Mouse (Mus musculus) induced T-regulatory cell, adult 2 months (primary cell): Measurements from ENCODE around the gene Snrnp35.
"Not testable (repeated sequence)": the region's sequence is repeated elsewhere in the genome, so short reads cannot be mapped to it uniquely, and the experiment has no call there.

Experiments used
- DNase-seq: peaks from one replicate; pipeline ENCODE4 v3.0.0-alpha.2; 2012; ENCODE audit warnings: low read depth

Gene Snrnp35

DNA sequence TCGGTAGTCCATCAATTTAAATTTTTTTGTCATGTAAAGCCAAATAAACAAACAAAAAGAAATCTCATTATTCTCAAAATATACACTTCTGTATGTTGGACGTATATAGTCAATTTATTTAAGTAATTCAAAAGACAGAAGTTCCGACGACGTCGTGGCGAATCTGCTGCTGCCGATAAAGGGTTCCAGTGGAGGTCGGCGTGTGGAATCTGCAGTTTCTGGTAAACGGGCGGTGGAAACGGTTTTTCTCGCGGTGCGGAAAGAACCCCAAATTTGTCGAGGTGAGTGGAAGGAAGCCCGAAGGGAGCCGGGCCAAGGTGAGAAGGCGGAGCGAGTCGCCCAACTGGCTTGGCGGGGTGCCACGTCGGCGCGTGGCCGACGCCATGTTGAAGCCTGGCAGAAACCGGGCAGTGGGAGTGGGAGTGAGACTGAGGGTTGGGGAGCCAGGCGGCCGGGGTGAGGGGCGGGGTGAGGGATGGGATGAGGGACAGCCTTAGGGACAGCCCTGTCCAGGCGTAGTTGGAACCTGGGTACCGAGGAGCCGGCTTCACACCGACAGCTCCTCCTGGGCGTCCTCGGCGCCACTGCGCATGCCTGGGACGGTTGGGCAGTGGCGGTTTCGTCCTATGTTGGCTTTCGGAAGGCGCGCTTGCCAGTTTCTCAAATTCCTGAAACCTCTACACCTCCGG, at the start of gene Snrnp35:
Snrnp35 (plus strand) TSS at position 169 of the 689 bp plus-strand sequence.
- peak; percentile 98 for DNase-seq

DNA sequence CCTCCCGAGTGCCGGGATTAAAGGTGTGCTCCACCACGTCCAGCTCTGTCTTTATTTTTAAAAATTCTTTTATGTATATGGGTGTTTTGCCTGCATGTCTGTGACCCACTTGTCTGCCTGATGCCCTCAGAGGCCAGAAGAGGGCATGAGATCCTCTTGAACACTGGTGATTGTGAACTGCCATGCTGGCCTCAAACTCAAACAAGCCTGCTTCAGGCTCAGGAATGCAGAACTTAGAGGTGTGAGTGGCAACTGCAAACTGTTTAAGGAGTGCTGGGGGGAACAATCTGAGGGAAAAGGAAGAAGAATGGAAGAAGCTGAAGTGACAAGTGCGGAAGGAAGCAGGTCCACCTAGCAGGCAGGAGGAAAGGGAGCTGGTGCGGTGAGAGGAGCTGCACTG, 44.7 kb upstream of the Snrnp35 start:
- peak; percentile 64 for DNase-seq

DNA sequence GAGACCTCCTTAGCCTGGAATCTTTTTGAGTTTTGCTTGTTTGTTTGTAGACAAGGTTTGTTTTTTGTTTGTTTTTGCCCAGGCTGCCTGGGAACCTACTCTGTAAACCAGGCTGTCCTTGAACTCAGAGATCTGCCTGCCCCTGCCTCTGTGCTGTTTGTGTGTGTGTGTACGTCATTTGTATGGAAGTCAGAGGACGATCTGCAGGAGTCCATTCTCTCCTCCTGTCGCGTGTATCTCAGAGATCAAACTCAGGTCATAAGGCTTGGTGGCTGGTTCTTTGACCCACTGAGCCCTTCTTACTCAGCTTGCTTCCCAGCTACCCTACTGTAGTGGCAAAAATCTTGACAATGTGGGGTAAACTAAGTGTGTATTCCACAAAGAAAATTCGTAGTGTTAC, 44.2 kb upstream of the Snrnp35 start:
- peak; percentile 25 for DNase-seq

DNA sequence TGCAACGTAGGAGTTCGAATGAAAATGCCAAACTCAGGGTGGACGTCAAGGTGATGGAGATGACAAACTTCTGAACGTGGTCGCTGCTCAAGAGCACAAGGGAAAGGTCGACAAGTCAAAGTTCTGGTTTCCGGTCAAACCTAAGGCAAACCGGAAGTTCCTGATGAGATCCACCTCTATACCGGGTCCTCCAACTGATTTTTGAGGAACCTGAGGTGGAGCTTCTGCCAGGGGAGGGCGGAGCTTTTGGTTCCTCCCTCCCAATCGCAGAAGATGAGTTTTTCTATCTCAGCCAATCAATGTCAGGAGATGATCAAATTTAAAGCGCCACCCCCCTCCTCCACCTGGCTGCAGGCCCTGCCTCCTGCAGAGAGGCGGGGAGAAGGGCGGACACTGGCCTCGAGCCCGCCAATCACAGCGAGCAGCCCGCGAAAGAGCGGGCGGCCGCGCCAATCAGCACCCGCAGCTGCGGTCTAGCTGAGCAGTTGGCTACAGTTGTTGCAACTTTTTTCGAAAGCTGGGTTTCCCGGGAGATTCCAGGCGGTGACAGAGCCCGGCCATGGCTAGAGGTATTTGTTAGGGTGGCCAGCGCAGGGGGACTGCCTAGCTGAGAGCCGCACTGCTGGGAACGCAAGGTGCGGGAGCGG, 43.4 kb upstream of the Snrnp35 start, which contains the start of gene Kmt5a:
Kmt5a (plus strand) TSS at position 484 of the 647 bp plus-strand sequence.
- DNase-seq, result peak; percentile 97

DNA sequence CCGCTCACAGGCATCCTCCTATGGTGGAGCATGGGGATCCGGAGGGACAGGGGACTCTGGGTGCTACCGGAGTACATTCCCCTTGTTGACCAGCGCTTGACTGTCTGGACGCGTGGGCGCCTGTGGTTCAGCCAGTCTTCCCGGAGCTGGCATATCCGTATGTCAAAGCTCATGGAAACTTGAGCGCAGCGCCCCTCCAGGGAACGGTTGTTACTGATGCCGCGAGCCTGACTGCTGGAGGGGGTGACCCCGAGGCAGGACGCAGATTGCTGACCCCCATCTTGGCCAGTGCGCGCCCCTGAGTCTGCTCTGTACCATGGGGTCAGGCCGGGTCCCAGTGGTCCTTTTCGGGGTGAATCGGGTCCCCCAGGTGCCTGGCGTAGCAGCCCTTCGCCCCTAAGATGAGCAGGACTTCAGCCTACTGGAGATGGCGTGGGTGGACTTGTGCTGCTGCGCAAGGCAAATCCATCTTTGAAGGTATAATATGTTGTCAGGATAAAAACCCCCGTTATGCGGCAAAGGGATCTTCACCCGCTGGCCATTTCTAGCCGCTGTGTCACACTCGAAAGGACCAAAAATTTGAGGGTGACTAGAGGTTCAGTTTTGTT, 42.7 kb upstream of the Snrnp35 start:
- peak; percentile 84 for DNase-seq

DNA sequence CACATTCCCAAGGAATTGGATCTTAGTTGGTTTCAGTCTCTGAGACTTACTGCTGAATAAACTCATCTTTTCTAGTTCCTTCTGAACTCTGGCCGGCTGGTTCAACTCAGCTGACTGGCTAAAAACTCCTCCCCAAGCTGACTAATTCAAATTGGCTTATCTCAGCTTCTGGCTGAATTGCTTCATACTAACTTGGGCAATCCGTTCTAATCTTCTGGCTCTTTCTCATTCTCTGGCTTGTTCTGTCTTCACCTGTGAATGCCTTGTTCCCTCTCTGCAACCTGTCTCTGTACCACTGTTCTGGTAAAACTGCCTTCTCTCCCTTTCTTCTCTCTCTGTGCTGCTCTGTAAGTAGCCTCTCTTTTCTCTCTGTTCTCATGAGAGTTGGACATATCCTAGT, 40.3 kb upstream of the Snrnp35 start:
- DNase-seq, result no peak

DNA sequence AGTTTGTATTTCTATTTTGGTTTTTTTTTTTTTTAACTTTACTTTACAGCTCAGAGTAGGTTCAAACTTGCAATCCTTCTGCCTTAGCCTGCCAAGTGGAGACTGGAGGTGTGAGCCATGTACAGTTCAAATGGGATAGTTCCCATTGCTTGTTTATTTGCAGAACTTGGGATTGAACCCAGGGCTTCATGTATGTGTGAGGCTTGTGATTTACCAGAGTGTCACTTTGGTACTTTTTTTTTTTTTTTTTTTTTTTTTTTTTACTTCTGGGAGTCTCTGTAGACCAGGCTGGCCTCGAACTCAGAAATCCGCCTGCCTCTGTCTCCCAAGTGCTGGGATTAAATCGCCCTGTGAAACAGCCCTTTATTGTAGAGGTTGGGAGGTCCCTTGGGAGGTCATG, 38.7 kb upstream of the Snrnp35 start:
- no peak for DNase-seq

DNA sequence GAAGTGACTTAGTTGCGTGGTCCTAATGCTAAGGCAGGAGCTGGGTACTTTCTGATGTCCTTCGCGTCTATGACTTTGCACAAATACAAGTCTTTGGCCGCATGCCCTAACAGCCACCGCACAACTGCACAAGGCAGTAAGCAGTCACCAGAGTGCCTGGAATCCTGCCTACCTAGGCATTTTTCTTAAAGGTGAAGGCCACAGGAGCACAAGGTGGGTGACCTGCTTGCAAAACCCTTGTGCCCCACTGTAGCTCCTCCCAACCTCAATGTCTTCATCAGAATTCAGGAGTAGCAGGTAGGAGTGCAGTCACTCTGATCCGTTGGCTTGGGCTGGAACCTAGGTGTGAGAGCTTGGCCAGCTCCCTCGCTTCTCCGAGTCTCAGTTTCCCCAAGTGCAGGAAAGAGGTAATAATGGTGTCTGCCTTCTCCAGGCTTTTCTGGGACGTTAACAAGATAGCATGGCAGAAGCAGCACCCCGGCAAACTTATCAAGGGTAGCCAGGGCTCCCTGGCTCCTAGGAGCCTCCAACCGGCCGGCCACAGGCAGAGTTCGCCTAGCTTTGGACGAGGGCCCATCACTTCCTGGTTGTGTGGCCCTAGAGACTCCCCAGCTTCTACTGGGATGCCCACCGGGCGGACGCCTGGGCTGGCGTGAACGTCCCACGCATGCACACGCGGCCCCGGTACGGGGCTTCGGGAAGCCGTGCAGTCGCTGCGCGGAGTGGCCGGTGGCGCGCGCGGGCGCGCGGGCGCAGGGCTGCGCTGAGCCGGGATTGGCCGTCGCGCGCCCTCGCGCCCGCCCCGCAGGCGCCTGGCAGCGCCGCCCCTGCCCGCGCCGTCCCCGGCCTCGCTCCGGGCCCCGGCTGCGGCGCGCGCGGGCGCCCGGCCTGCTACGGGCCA, 38.0 kb upstream of the Snrnp35 start:
- DNase-seq, result peak; percentile 83

DNA sequence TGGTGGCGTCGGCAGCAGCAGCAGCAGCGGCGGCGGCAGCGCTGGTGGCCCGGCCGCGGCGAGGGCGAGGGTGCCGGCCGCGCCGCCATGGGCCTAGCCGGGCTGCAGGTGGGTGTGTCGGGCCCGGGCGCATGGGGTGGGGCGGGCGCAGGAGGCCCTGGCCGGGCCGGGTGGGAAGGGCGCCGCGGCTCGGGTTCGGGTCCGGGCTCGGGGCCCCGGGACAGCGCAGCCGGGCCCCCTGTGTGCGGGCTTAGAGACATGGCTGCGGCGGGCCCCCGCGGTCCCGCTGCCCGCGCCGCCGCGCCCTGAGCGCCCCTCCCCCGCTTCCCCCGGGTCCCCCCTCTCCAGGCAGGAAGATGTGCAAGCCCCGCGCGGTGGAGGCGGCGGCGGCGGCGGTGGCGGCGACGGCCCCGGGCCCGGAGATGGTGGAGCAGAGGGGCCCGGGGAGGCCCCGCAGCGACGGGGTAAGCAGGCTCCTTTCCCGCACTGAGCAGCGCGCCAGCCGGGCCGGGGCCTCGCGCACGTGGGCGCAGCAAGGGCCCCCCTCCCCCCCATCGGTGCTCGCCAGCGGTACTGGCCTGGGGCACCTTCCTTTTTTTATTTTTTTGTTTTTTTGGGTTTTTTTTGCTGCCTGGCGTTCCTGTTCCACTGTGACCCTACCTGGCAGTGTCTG, 37.2 kb upstream of the Snrnp35 start:
- peak; percentile 58 for DNase-seq

DNA sequence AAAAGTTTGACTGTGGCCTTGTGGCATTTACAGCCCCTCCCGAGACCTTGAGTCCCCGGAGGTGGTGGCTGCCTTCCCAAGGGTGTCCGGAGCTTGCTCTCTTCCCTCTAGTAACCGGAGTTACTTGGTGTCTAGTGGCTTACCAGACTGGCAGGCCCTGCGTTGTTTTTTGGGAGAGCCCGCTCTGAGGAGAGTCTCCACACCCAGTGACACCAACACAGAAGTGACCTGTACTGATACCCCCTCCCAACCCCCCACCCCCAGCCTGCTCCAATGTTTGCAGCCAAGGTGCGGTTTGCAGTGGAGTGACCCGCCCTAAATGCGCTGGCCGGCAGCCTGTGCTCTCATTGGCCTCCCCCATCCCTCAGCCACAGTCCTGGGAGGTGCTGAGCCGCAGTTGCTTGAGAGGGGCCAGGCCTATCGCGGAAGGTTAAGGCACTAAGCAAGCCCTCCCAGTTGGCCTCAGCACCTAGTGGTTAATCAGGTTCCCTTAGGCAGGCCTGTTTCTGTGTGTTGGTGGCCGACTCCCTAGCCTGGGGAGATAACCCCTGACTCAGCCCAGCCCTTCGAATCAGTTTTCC, 36.5 kb upstream of the Snrnp35 start:
- peak; percentile 64 for DNase-seq

DNA sequence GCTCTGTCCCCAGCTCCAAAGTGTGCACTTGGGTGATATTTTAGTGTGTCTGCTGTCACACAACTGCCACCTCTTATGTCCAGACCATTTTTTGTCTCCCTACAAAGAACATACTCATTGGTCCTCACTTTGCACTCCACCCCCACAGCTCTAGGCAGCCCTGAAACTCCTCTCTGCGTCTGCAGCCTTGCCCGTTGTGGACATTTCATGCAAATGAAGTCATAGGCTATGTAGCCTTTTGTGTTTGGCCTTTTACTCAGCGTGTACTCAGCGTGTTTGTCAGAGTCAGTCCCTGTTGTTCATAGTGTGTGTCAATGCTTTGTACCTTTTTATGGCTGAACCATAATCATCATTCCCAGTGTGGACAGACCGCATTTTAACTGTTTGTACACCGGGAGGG, 33.4 kb upstream of the Snrnp35 start:
- no peak for DNase-seq

DNA sequence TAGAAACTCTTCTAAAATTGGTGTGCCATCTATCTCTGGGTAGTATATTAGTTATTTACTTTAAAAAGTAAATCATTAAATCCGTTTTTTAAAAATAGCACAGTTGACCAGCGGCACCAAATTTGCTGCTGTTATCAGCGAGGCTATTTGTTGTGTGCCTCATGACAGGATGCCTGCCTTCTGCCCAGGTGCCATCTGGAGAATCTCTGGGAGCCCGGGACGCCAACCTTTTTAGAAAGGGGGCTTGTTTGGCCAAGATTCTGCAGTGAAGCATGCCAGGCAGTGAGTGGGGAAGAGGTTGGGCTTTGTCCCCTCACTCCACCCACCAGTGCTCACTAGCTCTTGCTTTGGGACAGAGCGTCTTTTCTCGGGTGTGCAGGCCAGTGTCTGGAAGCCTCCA, 32.9 kb upstream of the Snrnp35 start:
- DNase-seq, result no peak

DNA sequence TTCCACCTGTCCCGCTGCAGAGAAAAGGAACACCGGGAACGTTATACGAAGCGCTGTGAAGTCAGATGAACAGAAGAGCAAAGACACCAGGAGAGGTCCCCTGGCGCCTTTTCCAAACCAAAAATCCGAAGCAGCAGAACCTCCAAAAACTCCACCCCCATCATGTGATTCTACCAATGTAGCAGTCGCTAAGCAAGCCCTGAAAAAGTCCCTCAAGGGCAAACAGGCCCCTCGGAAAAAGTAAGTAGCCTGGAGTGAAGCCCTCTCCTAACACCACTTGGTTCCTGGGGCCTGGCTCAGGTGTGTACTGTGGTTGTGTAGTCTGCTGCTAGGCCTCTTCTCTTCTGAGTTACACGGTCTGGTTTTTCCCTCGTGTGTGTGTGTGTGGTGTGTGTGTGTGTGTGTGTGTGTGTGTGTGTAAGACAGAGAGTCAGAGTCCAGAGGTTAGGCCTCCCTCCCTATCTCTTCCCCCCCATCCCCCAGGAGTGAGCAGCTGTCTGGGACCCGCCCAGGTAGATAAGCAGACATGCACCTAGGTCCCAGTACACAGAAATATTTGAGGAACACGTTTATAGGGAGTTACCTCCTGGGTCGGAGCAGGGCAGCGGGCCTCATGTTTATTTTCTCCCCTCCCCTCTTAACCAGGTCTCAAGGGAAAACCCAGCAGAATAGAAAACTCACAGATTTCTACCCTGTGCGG, 32.1 kb upstream of the Snrnp35 start:
- no peak for DNase-seq

DNA sequence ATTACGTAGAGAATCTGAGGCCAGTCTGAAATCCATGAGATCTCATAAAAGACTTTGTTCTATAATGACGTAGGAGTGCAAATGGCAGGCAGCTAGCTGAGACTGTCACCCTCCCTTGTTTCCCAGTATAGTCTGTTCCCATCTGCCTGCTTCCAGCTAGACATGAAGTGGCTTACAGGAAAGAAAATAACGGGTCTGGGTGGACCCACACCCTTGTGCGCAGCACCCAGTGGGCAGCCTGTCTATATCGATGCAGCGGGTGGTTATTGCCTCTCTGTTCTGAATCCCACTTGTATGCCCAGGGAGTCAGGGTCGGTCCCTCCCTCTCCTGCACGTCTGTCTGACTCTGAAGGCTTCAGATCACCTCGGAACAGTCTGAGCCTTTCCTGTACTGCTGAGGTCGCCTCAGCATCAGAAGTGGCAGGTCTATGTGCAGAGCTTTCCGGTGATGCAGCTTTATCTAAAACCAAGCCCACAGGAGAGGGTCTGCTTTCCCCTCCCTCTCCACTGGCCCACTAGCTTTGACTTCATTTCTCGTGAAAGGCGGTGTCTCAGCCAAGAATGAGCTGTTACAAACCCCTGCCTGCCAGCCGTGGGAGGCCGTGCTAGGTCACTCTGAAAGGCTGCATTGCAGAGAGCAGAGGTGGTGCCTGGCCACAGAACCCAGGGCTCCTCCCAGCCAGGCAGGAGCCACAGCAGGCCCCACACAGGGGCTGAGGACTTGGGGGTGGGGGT, 30.3 kb upstream of the Snrnp35 start:
- DNase-seq, result no peak

DNA sequence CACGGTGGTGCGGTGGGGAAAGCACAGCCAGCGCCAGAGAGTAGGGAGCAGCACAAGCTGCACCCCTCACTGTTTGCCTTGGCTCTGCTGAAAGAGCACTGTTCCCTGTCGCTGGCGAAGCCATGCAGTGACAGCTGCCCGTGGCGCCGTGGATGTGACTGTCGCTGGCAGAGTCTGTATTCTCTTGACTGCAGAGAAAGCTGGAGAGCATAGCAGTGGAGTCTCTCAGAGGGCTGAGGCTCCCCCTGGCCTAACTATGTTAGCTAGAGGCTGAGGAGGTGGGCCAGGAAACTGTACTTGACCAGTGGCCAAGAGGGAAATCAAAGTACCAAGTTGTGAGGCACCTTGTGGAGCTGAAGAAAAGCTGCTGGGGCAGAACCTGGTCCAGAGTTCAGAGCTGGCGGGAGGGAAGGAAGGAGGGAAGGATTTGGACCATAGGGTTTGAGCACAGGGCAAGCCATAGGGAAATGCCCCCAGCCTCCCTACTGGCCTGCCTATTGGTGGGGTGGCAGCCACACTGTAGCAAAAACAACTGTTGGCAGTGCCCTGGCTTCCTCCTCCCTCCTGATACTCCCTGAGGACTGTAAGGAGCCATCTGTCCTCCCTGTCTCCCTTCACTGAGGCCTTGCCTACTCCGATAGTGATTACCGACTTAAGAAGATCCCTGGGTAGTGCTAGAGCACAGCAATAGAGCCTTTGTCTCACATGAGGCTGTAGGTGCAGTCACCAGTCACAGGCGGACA, 29.4 kb upstream of the Snrnp35 start:
- DNase-seq, result no peak

DNA sequence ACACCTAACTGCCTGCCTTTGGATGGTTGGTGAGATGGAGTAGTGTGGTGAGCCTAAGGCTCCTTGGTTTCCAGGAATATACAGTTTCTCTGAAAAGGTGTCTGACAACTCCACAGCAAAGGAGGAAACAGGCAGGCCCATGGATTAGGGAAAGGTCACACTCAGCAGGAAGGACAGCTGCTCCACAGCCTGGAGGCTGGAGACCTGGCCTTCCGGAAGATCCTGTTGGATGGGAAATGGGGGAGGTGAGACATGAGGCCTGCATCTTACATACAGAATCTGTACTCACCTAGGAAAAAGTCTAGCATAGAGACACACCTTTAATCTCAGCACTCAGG, 28.9 kb upstream of the Snrnp35 start:
- DNase-seq, result no peak

DNA sequence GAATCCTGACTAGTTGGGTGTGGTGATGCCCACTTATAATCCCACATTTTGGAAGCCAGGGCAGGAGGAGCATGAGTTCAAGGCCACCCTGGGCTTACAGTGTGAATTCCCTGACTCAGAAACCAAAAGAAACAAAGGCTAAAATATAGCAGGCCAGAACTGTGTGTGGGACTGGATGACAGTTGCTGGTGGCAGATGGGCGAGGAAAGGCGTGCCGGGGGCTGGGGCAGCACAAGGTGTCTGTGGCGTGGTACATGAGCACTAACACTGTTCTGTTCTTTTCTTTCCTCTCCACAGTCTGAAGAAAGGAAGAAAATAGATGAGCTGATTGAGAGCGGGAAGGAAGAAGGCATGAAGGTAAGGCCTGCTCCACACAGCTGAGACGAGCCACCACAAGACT, 26.2 kb upstream of the Snrnp35 start:
- DNase-seq, result no peak

DNA sequence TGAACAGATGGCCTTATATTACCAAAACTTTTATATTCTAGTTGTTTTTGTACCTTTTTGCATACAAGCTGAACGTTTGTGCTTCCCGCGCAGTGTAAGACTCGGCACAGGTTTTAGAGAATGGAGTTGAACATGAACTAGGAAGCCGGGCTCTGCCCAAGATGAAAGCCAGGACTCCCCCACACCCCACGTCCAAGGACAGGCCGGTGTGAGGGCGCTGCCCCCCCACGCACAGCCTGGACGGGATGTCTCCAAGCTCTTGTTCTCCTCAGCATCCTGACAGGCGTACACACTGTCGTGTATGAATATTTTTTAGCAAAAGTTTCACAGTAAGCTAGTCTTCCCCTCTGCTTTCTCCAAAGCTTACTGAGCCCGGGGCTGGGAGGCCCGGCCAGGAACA, 22.0 kb upstream of the Snrnp35 start:
- DNase-seq, result not testable (repeated sequence)

DNA sequence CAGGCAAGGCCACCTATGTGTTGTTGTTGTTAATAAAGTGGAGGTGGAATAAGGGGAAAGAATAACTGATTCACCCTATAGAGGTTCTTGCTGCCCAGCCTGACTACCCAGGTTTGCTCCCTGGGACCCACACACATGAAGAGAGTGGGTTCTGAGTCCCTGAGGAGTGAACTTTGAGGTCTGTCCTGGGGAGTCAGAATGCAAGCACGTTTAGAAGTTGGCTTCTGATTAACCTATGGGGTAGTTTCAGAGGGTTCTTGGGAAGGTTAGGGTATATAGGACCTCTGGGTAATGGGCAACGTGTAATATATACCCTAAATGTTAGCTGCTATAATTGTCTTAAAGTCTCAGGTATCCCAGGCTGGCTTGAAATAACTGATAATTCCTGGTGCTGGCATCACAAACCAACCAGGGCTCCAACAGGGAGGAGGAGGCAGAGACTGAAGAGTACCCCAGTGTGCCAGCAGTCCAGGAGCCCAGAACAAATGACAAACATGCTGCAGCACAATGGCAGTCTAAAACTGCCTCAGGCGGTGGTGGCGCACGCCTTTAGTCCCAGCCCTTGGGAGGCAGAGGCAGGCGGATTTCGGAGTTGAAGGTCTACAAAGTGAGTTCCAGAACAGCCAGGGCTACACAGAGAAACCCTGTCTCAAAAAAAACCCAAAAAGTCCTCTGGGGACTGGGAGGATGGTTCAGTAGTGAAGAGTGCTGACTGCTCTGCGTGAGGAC, 20.5 kb upstream of the Snrnp35 start:
- no peak for DNase-seq
